Mouse (Mus musculus) CH12.LX (cell line): ENCODE measurements around the gene Sephs1.

Experiments used
- BHLHE40 ChIP-seq: IDR thresholded peaks from 2 replicates; pipeline ENCODE4 v1.6.1; 2011; ENCODE audit warnings: mild to moderate bottlenecking, low read depth, low read length, improper control_type of control experiment
- CTCF ChIP-seq, 2 experiments: IDR thresholded peaks in 1 of 2; conservative IDR thresholded peaks in 1 of 2; 2 replicates each; pipeline ENCODE4 v1.5.1; 2011 to 2012; ENCODE audit warnings: low read depth in 2 of 2, low read length in 2 of 2, improper control_type of control experiment in 1 of 2, inconsistent platforms in 1 of 2, mild to moderate bottlenecking in 1 of 2, moderate library complexity in 1 of 2
- E2F4 ChIP-seq: IDR thresholded peaks from 2 replicates; pipeline ENCODE4 v1.6.1; 2011; ENCODE audit warnings: low read depth, low read length, improper control_type of control experiment; ENCODE audit not compliant: insufficient replicate concordance
- ETS1 ChIP-seq: conservative IDR thresholded peaks from 2 replicates; pipeline ENCODE4 v1.6.1; 2012; ENCODE audit warnings: low read depth, mild to moderate bottlenecking, inconsistent platforms, low read length, improper control_type of control experiment, moderate library complexity
- KAT2A ChIP-seq: IDR thresholded peaks from 2 replicates; pipeline ENCODE4 v1.6.1; 2012; ENCODE audit warnings: low read length, improper control_type of control experiment, inconsistent platforms; ENCODE audit not compliant: insufficient replicate concordance
- NELFE ChIP-seq: IDR thresholded peaks from 2 replicates; pipeline ENCODE4 v1.6.1; 2011; ENCODE audit warnings: low read depth, low read length, improper control_type of control experiment
- POLR2A ChIP-seq: IDR thresholded peaks from 2 replicates; pipeline ENCODE4 v1.6.1; 2011; ENCODE audit warnings: low read depth, mild to moderate bottlenecking, improper control_type of control experiment, low read length
- POLR2AphosphoS2 ChIP-seq: IDR thresholded peaks from 2 replicates; pipeline ENCODE4 v1.6.1; 2011; ENCODE audit warnings: low read depth, low read length, improper control_type of control experiment
- RAD21 ChIP-seq: IDR thresholded peaks from 2 replicates; pipeline ENCODE4 v1.6.1; 2011; ENCODE audit warnings: low read depth, mild to moderate bottlenecking, low read length, improper control_type of control experiment, moderate library complexity
- RCOR1 ChIP-seq: conservative IDR thresholded peaks from 2 replicates; pipeline ENCODE4 v1.6.1; 2012; ENCODE audit warnings: low read depth, mild to moderate bottlenecking, inconsistent platforms, low read length, improper control_type of control experiment
- SIN3A ChIP-seq: IDR thresholded peaks from 2 replicates; pipeline ENCODE4 v1.6.1; 2012; ENCODE audit warnings: low read length, improper control_type of control experiment, inconsistent platforms
- USF1 ChIP-seq: IDR thresholded peaks from 2 replicates; pipeline ENCODE4 v1.6.1; 2014; ENCODE audit warnings: low read depth, mild to moderate bottlenecking, inconsistent platforms, low read length, improper control_type of control experiment
- USF2 ChIP-seq: conservative IDR thresholded peaks from 2 replicates; pipeline ENCODE4 v1.6.1; 2011; ENCODE audit warnings: low read depth, low read length, improper control_type of control experiment

DNA sequence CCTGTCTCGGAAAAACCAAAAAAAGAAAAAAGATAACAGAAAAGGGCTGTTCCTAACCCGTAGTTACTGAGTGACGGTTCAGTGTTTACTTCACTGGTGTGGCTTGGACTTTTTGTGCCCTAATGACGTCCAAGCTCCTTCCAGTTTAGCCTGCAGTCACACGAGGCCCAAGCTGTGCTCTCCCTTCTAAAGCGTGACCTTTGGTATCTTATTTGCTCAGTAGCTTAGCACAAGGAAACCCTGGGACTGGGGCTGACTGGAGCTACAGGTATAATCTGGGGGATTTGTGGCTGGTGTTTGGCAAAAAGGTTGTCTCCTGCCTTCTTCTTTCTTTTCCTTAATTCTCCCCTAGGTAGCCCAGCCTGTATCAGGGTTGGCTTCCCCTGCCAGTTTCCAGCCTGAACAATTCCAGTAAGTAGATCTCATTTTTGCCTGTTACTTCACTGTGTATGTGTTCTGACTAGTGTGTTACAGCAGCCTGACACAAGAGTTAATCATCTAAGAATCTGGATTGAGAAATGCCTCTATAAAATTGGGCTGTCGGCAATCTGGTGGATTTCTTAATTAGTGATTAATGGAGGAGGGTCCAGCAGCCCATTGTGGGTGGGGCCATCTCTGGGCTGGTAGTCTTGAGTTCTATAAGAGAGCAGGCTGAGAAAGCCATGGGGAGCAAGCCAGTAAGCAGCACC lies 41.3 kb downstream of the Sephs1 start:
- TF ChIP-seq KAT2A (no peak), SIN3A (no peak), CTCF (conservative IDR thresholded peaks at IDR 0.05 in 1 of 2, IDR thresholded peaks at IDR 0.05 in 1 of 2; ENCODE audit: low read depth in 2 of 2, low read length in 2 of 2) (no peak), RCOR1 (no peak), POLR2AphosphoS2 (no peak), E2F4 (no peak), USF2 (no peak), POLR2A (no peak), BHLHE40 (no peak), USF1 (no peak), ETS1 (no peak), NELFE (no peak), RAD21 (no peak)
